Mouse (Mus musculus) left cerebral cortex, postnatal 36 days (tissue): ENCODE measurements at regions not wholly inside any gene's neighbourhood (a gene's known extent, or its start where the extent isn't known, plus 50 kb on each side); places are given as distances from the start of the nearest gene placed in this dataset.
"Not testable (repeated sequence)": the region's sequence is repeated elsewhere in the genome, so short reads cannot be mapped to it uniquely, and the experiment has no call there.

Experiments used
- DNase-seq, 2 experiments: peaks; one replicate each; pipeline ENCODE4 v3.0.0; 2021 to 2022; ENCODE audit warnings: low spot score in 2 of 2, mixed read lengths in 1 of 2
- intact Hi-C: fragments of 180-260 bp; cut with DNase I; formaldehyde crosslinking; loops from one replicate; pipeline ENCODE4 v1.15.1; 2025

DNA sequence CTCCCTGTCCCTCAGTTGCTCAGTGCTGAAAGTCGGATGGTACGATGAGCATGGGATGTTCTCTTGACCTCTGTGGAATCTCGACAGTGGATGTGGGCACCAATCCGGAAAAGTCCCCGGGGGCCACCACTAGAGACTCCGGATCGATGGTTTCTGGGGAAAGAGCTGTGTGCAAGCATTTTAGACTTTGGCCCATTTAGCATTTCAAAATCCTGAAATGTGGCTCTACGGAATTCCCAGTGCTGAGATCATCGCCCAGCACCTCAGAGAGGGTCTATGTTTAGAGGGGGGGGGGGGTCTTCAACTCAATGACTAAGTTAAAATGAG, 68.6 kb downstream of the Tomm20 start:
- no peak for DNase-seq
- intact Hi-C loops, result no loop called here

DNA sequence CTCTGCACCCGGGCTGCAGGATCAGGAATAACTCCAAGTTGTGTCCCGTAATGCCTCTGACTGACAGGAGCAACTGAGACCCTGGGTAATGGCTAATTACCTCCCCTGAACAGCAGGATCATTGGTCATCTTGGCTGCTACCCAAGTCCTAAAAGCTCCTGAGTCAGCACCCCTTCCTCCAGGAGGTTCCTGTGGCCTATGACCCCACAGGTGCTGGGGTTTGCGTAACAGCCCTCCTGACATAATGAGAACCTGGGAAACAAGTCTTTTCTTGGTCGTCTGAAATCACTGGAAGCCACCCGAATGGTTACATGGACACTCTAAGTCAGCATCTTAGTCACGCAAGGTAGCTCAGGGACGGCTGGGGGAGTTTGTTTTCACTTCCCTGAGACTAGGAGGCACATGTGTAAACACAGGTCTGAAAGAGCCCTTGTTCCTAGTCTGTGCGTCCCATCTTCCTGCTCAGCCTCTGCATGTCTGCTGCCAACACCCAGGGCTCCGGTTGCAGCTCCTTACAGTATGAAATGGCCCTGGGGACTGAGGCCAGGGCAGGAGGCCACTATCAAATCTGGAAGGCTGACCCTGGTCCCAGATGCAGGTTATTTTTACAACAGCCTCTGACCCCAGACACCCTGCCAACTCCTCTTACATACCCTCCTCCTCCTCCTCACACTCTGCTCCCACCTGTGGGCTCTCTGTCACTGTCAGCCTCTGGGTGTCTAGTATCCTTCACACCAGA, 69.2 kb downstream of the Tomm20 start:
- DNase-seq, result no peak
- intact Hi-C loops, result no loop called here

DNA sequence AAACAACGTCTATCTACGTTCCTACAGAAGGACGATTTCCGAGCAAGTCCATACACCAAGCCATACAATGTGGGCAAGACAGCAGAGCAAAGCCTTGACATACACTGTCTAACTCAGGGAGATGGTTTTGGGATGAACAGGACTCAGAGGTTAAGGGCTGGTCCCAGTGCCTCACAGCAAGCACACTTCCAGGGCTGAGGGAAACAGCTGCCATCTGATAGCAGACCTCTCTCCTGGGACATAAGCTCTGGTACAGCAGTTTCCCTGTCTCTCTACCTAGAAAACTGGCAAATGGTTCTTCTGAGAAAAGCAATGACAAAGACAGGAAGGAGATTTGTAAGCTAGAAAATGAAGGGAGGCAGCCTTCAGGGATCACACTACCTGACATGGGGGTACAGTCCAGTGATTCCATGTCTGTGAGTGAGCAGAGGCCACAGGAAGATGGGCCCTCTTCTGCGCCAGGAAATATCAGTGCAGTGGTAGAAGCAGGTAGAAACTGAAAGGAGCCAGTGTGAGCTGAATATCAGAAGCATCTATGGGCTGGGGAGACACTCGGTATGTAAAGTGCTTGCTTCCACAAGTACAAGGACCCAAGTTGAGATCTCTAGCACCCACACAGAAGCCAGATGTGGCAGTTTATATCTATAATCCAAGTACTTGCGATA, 70.0 kb downstream of the Tomm20 start:
- DNase-seq, result no peak
- intact Hi-C loops, result no loop called here

DNA sequence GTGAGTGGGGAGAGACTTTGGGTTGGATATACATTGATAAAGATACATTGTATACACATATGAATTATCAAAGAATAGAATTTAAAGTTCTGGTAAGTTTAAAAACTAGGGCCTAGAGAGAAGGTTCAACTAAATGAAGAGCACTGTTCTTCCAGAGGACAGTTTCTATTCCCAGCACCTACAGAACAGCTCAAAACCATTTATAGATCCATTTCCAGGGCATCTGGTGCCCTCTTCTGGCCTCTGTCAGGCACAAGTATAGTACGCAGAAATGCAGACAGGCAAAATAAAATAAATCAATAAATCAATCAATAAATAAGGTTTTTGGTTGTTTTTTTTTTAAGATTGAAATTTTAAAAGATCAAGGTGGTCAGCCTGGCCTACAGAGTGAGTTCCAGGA, 70.8 kb downstream of the Tomm20 start:
- no peak for DNase-seq
- intact Hi-C loops, result no loop called here

DNA sequence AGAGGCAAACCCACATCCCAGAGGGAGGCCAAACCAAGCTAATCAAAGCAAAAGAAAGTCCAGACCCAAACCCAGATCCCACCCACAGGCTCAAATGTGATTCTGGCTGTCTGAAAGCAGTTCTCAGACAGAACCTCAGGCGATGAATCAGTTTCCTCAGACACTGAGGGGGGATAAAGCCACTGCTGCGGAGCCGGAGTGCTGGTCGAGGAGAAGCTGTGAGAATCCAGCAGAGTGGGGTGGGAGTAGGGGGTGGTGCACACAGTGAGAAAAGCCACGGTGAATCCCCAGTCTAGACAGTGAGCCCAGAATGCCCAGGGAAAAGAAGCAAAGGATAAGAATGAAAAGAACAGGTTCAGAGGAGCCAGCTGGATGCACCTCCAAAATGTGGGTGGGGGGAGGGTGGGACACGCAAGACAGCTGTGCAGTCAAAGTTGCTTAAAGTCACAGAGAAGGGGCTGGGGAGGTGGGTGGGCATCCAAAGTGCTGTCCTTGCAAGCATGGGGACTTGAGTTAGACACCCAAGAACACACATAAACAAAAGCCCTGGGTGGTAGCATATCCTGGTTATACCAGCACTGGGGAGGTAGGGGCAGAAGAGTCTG, 71.4 kb downstream of the Tomm20 start:
- intact Hi-C loops, result no loop called here
- DNase-seq, result no peak

DNA sequence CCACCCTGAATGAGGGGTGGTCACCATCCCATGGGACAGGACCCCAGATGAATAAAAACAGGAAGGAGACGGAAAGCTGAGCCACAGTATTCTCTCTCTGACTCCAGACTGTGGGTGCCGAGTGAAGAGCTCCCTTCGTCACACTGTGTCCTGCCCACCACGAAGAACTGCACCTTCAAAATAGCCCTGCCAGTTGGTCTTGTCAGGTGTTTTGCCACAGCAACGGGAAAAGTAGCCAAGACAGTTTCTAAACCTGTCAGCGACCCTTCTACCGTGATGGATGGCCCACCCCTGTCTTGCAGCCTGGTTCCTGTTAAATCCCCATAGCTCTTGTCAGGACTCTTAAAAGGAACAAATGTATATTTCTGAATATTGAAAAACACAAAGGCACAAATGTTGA, 72.3 kb downstream of the Tomm20 start:
- intact Hi-C loops, result no loop called here
- DNase-seq, result no peak

DNA sequence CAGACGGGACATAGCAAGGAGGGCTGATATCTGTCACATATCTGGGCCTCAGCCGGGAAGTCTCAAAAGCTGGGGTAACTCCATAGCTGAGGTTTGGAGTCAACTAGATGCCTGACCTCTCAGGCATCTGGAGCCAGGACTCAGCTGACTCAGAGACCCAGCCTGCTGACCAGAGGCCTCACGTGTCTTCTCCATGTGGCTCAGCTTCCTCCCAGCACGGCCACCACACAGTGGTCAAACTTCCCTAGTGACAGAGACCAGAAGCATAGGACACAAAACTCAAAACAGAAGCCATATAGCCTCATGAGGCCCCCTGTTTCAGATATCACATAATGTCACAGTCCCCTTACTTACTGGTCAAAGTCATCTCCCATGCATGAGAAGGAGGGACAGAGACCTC, 73.1 kb downstream of the Tomm20 start:
- no peak for DNase-seq
- intact Hi-C loops, result no loop called here

DNA sequence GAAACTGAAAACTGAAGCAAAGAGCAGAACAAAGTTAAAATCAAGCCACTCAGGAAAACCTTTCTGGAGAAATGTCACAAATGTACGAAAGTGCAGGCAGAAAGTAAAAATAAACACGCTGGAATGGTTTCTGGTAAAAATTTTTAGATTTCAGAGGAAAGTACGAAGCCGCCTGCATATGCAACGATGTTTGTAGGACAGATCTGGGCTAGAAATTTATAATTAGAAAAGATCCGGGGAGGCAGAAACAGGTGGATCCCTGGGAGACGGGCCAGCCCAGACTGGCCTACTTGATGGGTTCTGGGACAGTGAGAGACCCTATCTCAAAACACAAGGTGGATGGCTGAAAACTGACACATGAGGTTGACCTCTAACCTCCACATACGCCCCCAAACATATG, 73.5 kb downstream of the Tomm20 start:
- DNase-seq, result peak in 1 of 2 experiments; percentile 26
- intact Hi-C loops, result no loop called here

DNA sequence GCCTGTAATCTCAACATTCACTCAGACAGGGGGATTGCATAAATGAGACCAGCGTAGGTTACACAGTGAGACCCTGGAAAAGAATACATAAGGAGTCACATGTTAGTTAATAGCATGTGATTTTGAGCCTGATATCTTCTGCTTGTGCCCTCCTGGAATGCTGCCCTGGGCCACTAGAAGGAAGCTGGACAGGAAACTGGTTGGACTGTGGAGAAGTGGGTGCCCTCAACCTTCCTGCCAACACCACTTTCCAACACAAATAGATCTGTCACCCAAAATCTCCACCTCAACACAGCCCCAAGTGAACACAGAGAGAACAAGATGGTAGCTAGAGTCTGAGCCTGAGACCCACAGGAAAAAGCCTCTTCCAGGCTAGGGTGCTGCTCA, 76.2 kb downstream of the Tomm20 start:
- intact Hi-C loops, result no loop called here
- no peak for DNase-seq

DNA sequence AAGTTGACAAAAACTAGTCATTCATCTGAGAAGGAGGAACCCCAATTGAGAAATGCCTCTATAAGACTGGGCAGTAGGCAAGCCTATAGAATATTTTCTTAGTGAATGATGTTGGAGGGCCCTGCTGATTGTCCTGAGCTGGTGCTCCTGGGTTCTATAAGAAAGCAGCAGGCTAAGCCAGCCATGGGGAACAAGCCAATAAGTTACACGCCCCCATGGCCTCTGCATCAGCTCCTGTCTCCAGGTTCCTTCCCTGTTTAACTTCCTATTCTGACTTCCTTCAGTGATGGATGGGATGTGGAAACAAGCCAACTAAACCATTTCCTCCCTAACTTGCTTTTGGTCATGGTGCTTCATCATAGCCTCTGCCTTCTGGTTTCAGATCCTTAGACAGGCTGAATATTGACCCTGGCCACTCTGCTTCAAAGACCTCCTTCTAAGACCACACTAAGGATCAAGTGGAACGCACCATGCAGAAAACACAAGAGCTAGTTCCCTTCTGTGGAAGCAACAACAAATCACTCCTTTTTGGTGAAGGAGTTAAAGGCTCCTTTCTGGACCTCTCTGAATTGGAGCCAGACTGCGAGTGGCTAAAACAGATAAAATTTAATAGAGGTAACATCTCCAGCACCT, 76.7 kb downstream of the Tomm20 start:
- DNase-seq, result no peak
- intact Hi-C loops, result no loop called here

DNA sequence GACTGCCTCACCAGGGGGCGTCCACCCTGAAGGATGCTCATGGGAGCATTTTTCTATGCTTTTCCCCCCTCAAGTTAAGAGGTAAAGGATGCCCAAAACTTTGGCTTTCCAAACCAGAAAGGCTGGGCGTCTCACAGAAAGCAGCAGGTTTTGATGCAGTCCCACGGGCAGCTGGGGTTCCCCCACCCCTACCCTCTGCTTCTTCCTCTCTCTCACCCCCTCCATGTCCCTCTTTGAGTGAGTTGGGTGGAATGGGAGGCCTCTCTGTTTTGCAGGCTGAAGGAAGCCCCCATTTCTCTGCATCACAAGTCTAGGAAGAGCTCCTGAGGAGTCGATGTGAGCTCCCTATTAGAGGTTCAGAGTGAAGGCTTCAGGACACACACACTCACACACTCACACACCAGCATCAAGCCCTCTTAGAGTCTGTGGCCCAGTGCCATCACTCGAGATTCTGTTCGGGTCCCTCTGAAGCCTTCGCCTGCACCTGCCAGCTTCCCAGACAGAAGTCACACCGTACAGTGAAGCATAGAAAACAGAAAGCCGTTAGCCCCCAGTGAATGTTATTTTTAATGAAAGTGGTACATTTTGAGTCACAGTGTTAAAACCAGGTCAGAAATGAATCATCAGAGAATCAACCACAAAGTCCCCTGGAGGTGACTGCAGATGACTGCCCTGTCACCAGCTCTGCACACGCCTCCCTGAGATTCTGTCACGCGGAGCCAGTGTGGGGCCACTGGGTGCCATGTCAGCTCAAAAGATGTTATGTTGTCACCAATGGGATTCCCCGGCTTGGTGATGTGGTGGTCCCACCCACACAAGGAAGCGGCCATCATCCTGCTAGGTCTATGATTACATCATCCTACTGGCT, 78.3 kb downstream of the Tomm20 start:
- DNase-seq, result no peak
- intact Hi-C loops, result no loop called here

DNA sequence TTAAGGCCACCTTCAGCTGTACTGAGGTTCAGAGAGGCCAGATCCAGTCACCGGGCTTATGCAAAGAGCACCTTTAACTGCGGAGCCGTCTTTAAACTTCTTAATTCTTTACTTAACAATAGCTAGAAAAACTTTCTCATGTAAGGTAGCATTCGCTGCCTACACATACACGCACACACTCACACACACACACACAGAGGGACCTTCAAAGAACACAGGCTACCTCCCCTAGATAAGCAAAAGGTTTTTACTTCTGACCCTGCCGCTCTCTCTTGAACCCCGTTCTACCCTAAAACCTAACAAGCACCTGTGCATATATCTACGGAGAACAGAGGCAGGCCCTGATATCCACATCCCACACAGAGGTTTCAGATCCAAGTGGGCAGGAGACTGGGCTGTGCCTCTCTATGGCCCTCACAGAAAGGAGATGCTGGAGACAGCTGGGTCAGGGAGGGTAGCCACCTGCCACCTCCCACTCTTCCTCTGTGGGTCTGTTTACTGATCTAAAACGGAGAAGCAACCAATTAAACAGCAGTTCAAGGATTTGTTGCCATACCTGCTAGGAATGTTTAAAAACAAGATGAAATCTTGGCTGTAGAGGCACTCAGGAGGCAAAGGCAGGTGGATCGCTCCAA, 81.2 kb downstream of the Tomm20 start:
- DNase-seq, result no peak
- intact Hi-C loops, result no loop called here

DNA sequence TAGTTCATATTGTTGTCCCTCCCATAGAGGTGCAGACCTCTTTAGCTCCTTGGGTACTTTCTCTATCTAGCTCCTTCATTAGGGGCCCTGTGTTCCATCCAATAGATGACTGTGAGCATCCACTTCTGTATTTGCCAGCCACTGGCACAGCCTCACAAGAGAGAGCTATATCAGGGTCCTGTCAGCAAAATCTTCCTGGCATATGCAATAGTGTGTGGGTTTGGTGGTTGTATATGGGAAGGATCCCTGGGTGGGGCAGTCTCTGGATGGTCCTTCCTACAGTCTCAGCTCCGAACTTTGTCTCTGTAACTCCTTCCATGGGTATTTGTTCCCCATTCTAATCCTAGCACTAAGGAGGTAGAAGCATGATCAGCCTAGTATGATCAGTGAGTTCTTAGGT, 82.0 kb downstream of the Tomm20 start:
- DNase-seq, intact Hi-C loops: not testable (repeated sequence)

DNA sequence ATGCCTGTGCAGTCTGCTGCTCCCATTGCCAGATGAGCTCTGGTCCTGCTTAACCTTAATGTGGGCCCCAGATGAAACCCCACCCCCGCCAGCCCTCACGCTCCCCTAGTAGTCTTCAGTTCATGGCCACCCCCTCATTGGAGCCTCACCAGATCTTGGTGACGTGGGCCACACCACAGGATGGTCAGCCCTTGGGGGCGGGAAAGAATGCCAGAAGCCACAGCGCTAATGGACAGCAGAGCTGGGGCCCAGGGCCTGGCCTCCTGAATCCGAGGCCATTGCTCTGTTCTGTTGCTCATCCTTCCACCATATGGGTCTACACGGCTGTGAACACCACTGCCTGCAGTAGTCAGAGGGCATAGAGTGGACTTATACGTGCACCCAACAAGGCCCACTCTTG, 83.9 kb downstream of the Tomm20 start:
- no peak for DNase-seq
- intact Hi-C loops, result no loop called here

DNA sequence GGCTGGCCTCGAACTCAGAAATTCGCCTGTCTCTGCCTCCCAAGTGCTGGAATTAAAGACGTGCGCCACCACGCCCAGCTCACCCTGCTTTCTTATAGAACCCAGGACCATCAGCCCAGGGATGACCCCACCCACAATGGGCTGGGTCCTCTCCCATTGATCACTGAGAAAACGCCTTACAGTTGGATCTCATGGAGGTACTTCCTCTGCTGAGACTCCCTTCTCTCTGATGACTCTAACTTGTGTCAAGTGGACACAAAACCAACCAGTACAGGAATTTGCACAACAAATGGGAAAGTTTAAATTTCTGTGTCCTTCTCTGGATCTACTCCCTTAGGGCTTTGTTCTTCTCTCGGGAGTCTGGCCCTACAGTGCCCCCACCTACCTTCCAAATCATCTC, 85.0 kb downstream of the Tomm20 start:
- no peak for DNase-seq
- intact Hi-C loops, result no loop called here

DNA sequence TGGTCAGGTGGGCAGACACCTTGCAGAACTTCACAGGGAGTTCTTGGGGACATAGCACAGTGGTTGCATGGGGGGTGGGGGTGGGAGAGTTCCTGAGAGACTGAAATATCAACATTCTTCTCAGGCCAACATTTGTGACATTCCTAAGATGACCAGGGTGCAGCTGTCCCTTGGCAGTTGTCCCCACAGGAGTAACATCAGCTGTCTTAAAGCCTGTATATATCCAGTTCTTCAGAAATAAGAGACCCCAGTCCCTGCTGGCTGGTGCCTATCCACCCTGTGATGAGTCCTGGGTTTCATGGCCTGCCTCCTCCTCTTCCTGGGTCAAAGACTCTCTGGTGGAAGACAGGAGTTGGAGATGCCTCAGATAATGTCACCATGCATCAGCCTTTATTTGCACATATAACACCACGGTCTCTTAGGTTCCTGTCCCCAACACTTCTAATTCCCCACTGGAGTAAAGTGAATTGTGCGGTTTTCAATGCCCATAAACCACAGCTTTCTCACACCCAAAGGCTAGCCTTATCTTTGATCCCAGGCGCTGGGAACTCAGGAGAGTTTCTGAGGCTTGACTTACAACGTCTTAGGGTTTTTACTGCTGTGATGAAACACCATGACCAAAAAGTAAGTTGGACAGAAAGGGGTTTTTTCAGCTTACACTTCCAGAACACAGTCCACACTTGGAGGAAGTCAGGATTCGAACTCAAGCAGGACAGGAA, 85.8 kb downstream of the Tomm20 start:
- no peak for DNase-seq
- intact Hi-C loops, result no loop called here

DNA sequence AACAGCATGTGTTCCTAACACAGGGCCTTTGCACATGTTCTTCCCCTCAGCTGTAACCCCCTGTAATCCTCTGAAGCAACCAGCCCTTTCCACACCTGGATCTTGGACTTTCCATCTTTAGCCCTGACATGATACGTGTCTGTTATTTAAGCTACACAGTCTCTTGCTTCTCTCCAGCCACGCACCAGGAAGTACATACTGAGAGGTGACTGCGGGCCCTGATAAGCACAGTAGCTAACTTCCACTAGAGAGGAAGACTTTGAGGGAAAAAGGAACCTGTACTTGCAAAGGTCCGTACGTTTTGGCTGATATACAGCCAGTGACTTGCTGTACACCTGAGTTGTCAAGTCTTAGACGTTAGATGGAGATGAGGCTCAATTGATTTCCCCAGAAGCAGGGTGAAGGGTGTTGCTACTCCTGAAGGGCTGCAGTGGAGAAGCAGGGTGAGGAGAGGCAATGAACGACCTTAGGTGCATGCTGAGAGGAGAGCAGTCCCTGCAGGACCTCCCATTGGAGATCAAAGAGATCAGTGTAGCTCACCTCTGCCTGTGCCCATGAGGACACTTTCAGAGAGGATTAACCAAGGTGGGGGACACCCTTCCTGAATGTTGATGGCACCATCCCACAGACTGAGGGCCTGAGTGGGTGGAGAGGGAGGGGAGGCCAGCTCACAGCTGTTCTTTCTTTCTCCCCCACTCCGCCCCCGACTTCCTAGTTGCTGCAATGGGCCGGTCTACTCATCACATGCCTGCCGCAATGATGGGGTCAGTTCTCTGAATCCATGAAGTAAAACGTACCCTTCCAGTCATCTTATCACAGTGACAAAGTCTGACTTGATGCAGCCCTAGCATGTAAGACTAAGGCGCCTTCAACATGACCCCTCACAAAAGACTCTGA, 88.1 kb downstream of the Tomm20 start:
- DNase-seq, result no peak
- intact Hi-C loops, result no loop called here

DNA sequence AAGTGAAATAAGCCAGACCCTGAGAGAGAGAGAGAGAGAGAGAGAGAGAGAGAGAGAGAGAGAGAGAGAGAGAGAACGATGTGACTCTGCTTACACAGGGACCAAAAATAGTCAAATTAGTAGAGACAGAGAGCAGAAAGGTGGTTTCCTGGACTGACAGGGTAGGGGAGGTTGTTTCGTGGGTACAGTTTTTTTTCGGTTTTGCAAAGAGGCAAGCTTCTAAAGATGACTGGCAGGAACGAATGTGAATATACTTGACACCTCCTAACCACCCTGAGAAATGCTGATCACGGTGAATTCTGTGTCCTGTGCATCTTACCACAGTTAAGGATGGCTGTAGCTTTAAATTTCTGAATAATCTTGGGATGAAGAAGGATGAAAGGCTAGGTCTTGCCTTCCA, 89.7 kb downstream of the Tomm20 start:
- no peak for DNase-seq
- intact Hi-C loops, result no loop called here
